Mouse (Mus musculus) mesoderm, embryonic 11.5 days (tissue): ENCODE measurements at regions not wholly inside any gene's neighbourhood (a gene's known extent, or its start where the extent isn't known, plus 50 kb on each side); places are given as distances from the start of the nearest gene placed in this dataset.
A peak's percentile ranks its signal among the peaks of the same experiment; 100 is the strongest.

ENCODE experiments used
- DNase-seq: peaks from one replicate; pipeline ENCODE4 v3.0.0-alpha.2; 2012; ENCODE audit warnings: low read depth, low spot score

- no peak for DNase-seq
These were observed 188.1 kb downstream of the Emx2 start for GRCm38 (mm10) chr19:59646231-59646630.

GRCm38 (mm10) chr19:59646656-59647055 is 188.5 kb downstream of the Emx2 start:
- DNase-seq = no peak

GRCm38 (mm10) chr19:59649421-59649820 is 191.2 kb downstream of the Emx2 start:
- no peak for DNase-seq

GRCm38 (mm10) chr19:59650611-59651329 is 192.6 kb downstream of the Emx2 start:
- DNase-seq = no peak

GRCm38 (mm10) chr19:59653631-59654367 is 195.6 kb downstream of the Emx2 start:
- no peak for DNase-seq

GRCm38 (mm10) chr19:59655321-59655720 is 197.1 kb downstream of the Emx2 start:
- DNase-seq = no peak

- no peak for DNase-seq
These were observed 211.6 kb downstream of the Emx2 start for GRCm38 (mm10) chr19:59669793-59670192.

GRCm38 (mm10) chr19:59673537-59673936 is 215.4 kb downstream of the Emx2 start:
- no peak for DNase-seq

GRCm38 (mm10) chr19:59679191-59679590 is 221.0 kb downstream of the Emx2 start:
- DNase-seq = no peak

- no peak for DNase-seq
These were observed 222.2 kb downstream of the Emx2 start for GRCm38 (mm10) chr19:59680356-59680755.

- DNase-seq = no peak
These were observed 226.1 kb downstream of the Emx2 start for GRCm38 (mm10) chr19:59684292-59684691.

- peak; percentile 42 for DNase-seq
These were observed 227.9 kb downstream of the Emx2 start for GRCm38 (mm10) chr19:59685826-59686717.

- no peak for DNase-seq
These were observed 229.0 kb downstream of the Emx2 start for GRCm38 (mm10) chr19:59687206-59687605.

GRCm38 (mm10) chr19:59687681-59688080 is 229.5 kb downstream of the Emx2 start:
- no peak for DNase-seq

- peak; percentile 63 for DNase-seq
These were observed 233.4 kb downstream of the Emx2 start for GRCm38 (mm10) chr19:59691541-59692096.

GRCm38 (mm10) chr19:59697628-59698027 is 239.5 kb downstream of the Emx2 start:
- DNase-seq = no peak

GRCm38 (mm10) chr19:59700187-59700586 is 242.0 kb downstream of the Emx2 start:
- DNase-seq = no peak

- DNase-seq = no peak
These were observed 236.3 kb downstream of the Rab11fip2 start for GRCm38 (mm10) chr19:59707106-59707505.

GRCm38 (mm10) chr19:59709180-59709579 is 234.3 kb downstream of the Rab11fip2 start:
- no peak for DNase-seq

- no peak for DNase-seq
These were observed 228.4 kb downstream of the Rab11fip2 start for GRCm38 (mm10) chr19:59715086-59715485.

GRCm38 (mm10) chr19:59717813-59718483 is 225.5 kb downstream of the Rab11fip2 start:
- no peak for DNase-seq
